Mouse (Mus musculus) heart, adult 10 weeks (tissue): ENCODE data around the gene Cnih3. TPM values are rescaled to one million over a fixed set of nuclear protein-coding genes. Genes with fewer than 3 reads are reported as not detected.

Experiments
- polyA plus RNA-seq: library from polyadenylated mRNA; stranded (reverse); fragments of 350-450 nt; fragmentation: Illumina TruSeq; extraction: RNeasy Lipid Tissue Mini Kit (QIAGEN cat#74804); gene quantifications from one replicate; pipeline ENCODE4 v1.2.3, GENCODE M21; 2014; ENCODE audit warnings: low read depth, low replicate concordance

Cnih3 gene
- not detected for polyA plus RNA-seq

GRCm38 (mm10) chr1:181352367-181353199 is at the start of gene Cnih3:
TSS of gene Cnih3 (plus strand) at chr1:181352628.

Other genes starting within 250 kb of the Cnih3 start
- gene Nvl, start 208.4 kb upstream of the Cnih3 start, polyA plus RNA-seq = 10.2 TPM
- gene Cnih4, start 207.9 kb upstream of the Cnih3 start, polyA plus RNA-seq = 61.3 TPM
- 59.3 TPM for gene Wdr26, start 140.6 kb upstream of the Cnih3 start, polyA plus RNA-seq
- not detected for gene Ccdc121, start 158.8 kb downstream of the Cnih3 start, polyA plus RNA-seq
- gene Dnah14, start 223.9 kb downstream of the Cnih3 start, polyA plus RNA-seq = not detected